Mouse (Mus musculus) MEL (cell line): Measurements from ENCODE around the gene BC035947. TPM values are rescaled to one million over a fixed set of nuclear protein-coding genes. Genes with fewer than 3 reads are reported as not detected.
"Not testable (repeated sequence)": the region's sequence is repeated elsewhere in the genome, so short reads cannot be mapped to it uniquely, and the experiment has no call there.

Experiments
- DNase-seq: peaks from one replicate; pipeline ENCODE4 v3.0.0; 2011; ENCODE audit warnings: low read depth, low spot score
- H3K27ac ChIP-seq: 2 replicates; pipeline ENCODE4 v1.5.1; 2012; ENCODE audit warnings: low read depth, mild to moderate bottlenecking, control low read depth, low read length, moderate library complexity; ENCODE audit not compliant: control insufficient read depth
- H3K27me3 ChIP-seq, 2 experiments: fragments of 150-350 bp in 1 of 2; sonication (generic) in 1 of 2; 2 replicates each; pipeline ENCODE4 v1.6.1; 2012; ENCODE audit warnings: low read length in 2 of 2, mild to moderate bottlenecking in 2 of 2, improper control_type of control experiment in 1 of 2, moderate library complexity in 1 of 2; ENCODE audit not compliant: insufficient read depth in 2 of 2, control insufficient read depth in 1 of 2
- H3K36me3 ChIP-seq, 2 experiments: 2 replicates each; pipeline ENCODE4 v1.6.1; 2012 to 2014; ENCODE audit warnings: low read length in 2 of 2, improper control_type of control experiment in 1 of 2, inconsistent platforms in 1 of 2, mild to moderate bottlenecking in 1 of 2; ENCODE audit not compliant: insufficient read depth in 2 of 2, control insufficient read depth in 1 of 2
- H3K4me1 ChIP-seq, 2 experiments: fragments of 150-350 bp in 1 of 2; sonication (generic) in 1 of 2; 2 replicates each; pipeline ENCODE4 v1.6.1; 2012; ENCODE audit warnings: low read length in 2 of 2, improper control_type of control experiment in 1 of 2, mild to moderate bottlenecking in 1 of 2; ENCODE audit not compliant: insufficient read depth in 2 of 2, control insufficient read depth in 1 of 2
- H3K4me3 ChIP-seq, 2 experiments: fragments of 150-350 bp in 1 of 2; sonication (generic) in 1 of 2; 2 replicates each; pipeline ENCODE4 v1.5.1; 2012; ENCODE audit warnings: low read depth in 2 of 2, low read length in 2 of 2, mild to moderate bottlenecking in 2 of 2, moderate library complexity in 2 of 2, control low read depth in 1 of 2, improper control_type of control experiment in 1 of 2; ENCODE audit not compliant: control insufficient read depth in 1 of 2, insufficient read depth in 1 of 2
- H3K79me2 ChIP-seq: 2 replicates; pipeline ENCODE4 v1.6.1; 2012; ENCODE audit warnings: mild to moderate bottlenecking, low read length, moderate library complexity; ENCODE audit not compliant: control insufficient read depth, poor library complexity, insufficient read depth
- H3K9ac ChIP-seq: 2 replicates; pipeline ENCODE4 v1.6.1; 2012; ENCODE audit warnings: low read depth, mild to moderate bottlenecking, control low read depth, low read length, moderate library complexity; ENCODE audit not compliant: control insufficient read depth, poor library complexity, severe bottlenecking
- H3K9me3 ChIP-seq: fragments of 150-350 bp; sonication (generic); replicated peaks from 2 replicates; pipeline ENCODE4 v1.6.1; 2012; ENCODE audit warnings: mild to moderate bottlenecking, low read length, improper control_type of control experiment, moderate library complexity; ENCODE audit not compliant: insufficient read depth
- BHLHE40 ChIP-seq: IDR thresholded peaks from 2 replicates; pipeline ENCODE4 v1.6.1; 2012; ENCODE audit warnings: low read depth, mild to moderate bottlenecking, inconsistent platforms, low read length, improper control_type of control experiment, borderline replicate concordance
- CTCF ChIP-seq, 3 experiments: IDR thresholded peaks in 2 of 3; conservative IDR thresholded peaks in 1 of 3; 2 replicates each; pipeline ENCODE4 v1.5.1; 2011 to 2012; ENCODE audit warnings: low read length in 3 of 3, low read depth in 2 of 3, mild to moderate bottlenecking in 2 of 3, improper control_type of control experiment in 1 of 3, inconsistent platforms in 1 of 3, mixed read lengths in 1 of 3, moderate library complexity in 1 of 3; ENCODE audit not compliant: control insufficient read depth in 1 of 3, insufficient read depth in 1 of 3, poor library complexity in 1 of 3, severe bottlenecking in 1 of 3
- E2F4 ChIP-seq: IDR thresholded peaks from 2 replicates; pipeline ENCODE4 v1.6.1; 2011; ENCODE audit warnings: low read depth, low read length, improper control_type of control experiment, borderline replicate concordance
- ELF1 ChIP-seq: IDR thresholded peaks from 2 replicates; pipeline ENCODE4 v1.6.1; 2014; ENCODE audit warnings: low read depth, mild to moderate bottlenecking, inconsistent platforms, low read length, improper control_type of control experiment, moderate library complexity
- EP300 ChIP-seq, 2 experiments: IDR thresholded peaks; 2 replicates each; pipeline ENCODE4 v1.6.1; 2011; ENCODE audit warnings: improper control_type of control experiment in 2 of 2, low read length in 2 of 2, low read depth in 1 of 2, mild to moderate bottlenecking in 1 of 2
- ETS1 ChIP-seq: IDR thresholded peaks from 2 replicates; pipeline ENCODE4 v1.6.1; 2012; ENCODE audit warnings: low read depth, mild to moderate bottlenecking, inconsistent platforms, low read length, improper control_type of control experiment, moderate library complexity
- GABPA ChIP-seq: IDR thresholded peaks from 2 replicates; pipeline ENCODE4 v1.6.1; 2012; ENCODE audit warnings: low read depth, mild to moderate bottlenecking, inconsistent platforms, low read length, improper control_type of control experiment, moderate library complexity
- GATA1 ChIP-seq: IDR thresholded peaks from 2 replicates; pipeline ENCODE4 v1.6.1; 2011; ENCODE audit warnings: low read depth, low read length, improper control_type of control experiment
- HCFC1 ChIP-seq: IDR thresholded peaks from 2 replicates; pipeline ENCODE4 v1.6.1; 2012; ENCODE audit warnings: low read depth, mild to moderate bottlenecking, inconsistent platforms, low read length, improper control_type of control experiment, moderate library complexity
- KAT2A ChIP-seq: conservative IDR thresholded peaks from 2 replicates; pipeline ENCODE4 v1.6.1; 2012; ENCODE audit warnings: low read depth, low read length, improper control_type of control experiment, inconsistent platforms
- MAFK ChIP-seq: IDR thresholded peaks from 2 replicates; pipeline ENCODE4 v1.6.1; 2011; ENCODE audit warnings: low read depth, mild to moderate bottlenecking, low read length, improper control_type of control experiment, borderline replicate concordance
- MAX ChIP-seq: IDR thresholded peaks from 2 replicates; pipeline ENCODE4 v1.6.1; 2011; ENCODE audit warnings: low read length, improper control_type of control experiment
- MYB ChIP-seq: IDR thresholded peaks from 2 replicates; pipeline ENCODE4 v1.6.1; 2011; ENCODE audit warnings: mild to moderate bottlenecking, low read depth, low read length, improper control_type of control experiment
- NELFE ChIP-seq: IDR thresholded peaks from 2 replicates; pipeline ENCODE4 v1.6.1; 2011; ENCODE audit warnings: low read depth, low read length, improper control_type of control experiment
- NRF1 ChIP-seq: IDR thresholded peaks from 2 replicates; pipeline ENCODE4 v1.6.1; 2014; ENCODE audit warnings: low read depth, mild to moderate bottlenecking, inconsistent platforms, low read length, improper control_type of control experiment, moderate library complexity; ENCODE audit not compliant: poor library complexity, insufficient read depth, severe bottlenecking
- POLR2A ChIP-seq, 2 experiments: IDR thresholded peaks; 2 replicates each; pipeline ENCODE4 v1.6.1; 2011 to 2012; ENCODE audit warnings: low read length in 2 of 2, mild to moderate bottlenecking in 2 of 2, control low read depth in 1 of 2, improper control_type of control experiment in 1 of 2, low read depth in 1 of 2, moderate library complexity in 1 of 2; ENCODE audit not compliant: control insufficient read depth in 1 of 2, insufficient read depth in 1 of 2, poor library complexity in 1 of 2
- RAD21 ChIP-seq: IDR thresholded peaks from 2 replicates; pipeline ENCODE4 v1.6.1; 2011; ENCODE audit warnings: mild to moderate bottlenecking, low read depth, low read length, improper control_type of control experiment
- SIN3A ChIP-seq: IDR thresholded peaks from 2 replicates; pipeline ENCODE4 v1.6.1; 2012; ENCODE audit warnings: low read length, improper control_type of control experiment, inconsistent platforms
- TBP ChIP-seq: IDR thresholded peaks from 2 replicates; pipeline ENCODE4 v1.8.0; 2011; ENCODE audit warnings: low read depth, low read length, improper control_type of control experiment
- TCF12 ChIP-seq: IDR thresholded peaks from 2 replicates; pipeline ENCODE4 v1.6.1; 2014; ENCODE audit warnings: low read depth, mild to moderate bottlenecking, inconsistent platforms, low read length, improper control_type of control experiment, moderate library complexity
- UBTF ChIP-seq: IDR thresholded peaks from 2 replicates; pipeline ENCODE4 v1.6.1; 2012; ENCODE audit warnings: low read depth, mild to moderate bottlenecking, inconsistent platforms, low read length, improper control_type of control experiment, moderate library complexity, borderline replicate concordance; ENCODE audit not compliant: insufficient read depth
- USF2 ChIP-seq, 2 experiments: IDR thresholded peaks; 2 replicates each; pipeline ENCODE4 v1.6.1; 2011 to 2012; ENCODE audit warnings: improper control_type of control experiment in 2 of 2, low read length in 2 of 2, borderline replicate concordance in 1 of 2, inconsistent platforms in 1 of 2, low read depth in 1 of 2, mild to moderate bottlenecking in 1 of 2; ENCODE audit not compliant: insufficient read depth in 1 of 2
- ZC3H11A ChIP-seq: IDR thresholded peaks from 2 replicates; pipeline ENCODE4 v1.6.1; 2012; ENCODE audit warnings: low read depth, mild to moderate bottlenecking, inconsistent platforms, low read length, improper control_type of control experiment
- ZMIZ1 ChIP-seq: IDR thresholded peaks from 2 replicates; pipeline ENCODE4 v1.6.1; 2012; ENCODE audit warnings: low read depth, mild to moderate bottlenecking, inconsistent platforms, low read length, improper control_type of control experiment, moderate library complexity
- polyA plus RNA-seq, 2 experiments: library from polyadenylated mRNA; stranded (reverse) in 1 of 2; unstranded in 1 of 2; fragments of >175 nt in 1 of 2; fragments of >200 nt in 1 of 2; gene quantifications; 2 replicates each; pipeline versions ENCODE4 v1.2.1 to v1.2.4; 2012; ENCODE audit warnings: low replicate concordance in 2 of 2, low read depth in 1 of 2; ENCODE audit not compliant: insufficient read length in 2 of 2, insufficient read depth in 1 of 2, missing spikeins in 1 of 2
- total RNA-seq: library from RNA; depleted of rRNA; stranded (reverse); fragments of 300-350 nt; gene quantifications from 2 replicates; pipeline ENCODE4 v1.2.3, GENCODE M21; 2012

The BC035947 gene
- total and polyA plus RNA-seq, 3 experiments, result not detected

- TF ChIP-seq KAT2A (no peak), GABPA (no peak), ZC3H11A (no peak), MYB (no peak), MAX (no peak), SIN3A (no peak), MAFK (no peak), ZMIZ1 (no peak), BHLHE40 (no peak), POLR2A (IDR thresholded peaks at IDR 0.05; ENCODE audit: control insufficient read depth in 1 of 2, insufficient read depth in 1 of 2, low read depth in 1 of 2, low read length in 2 of 2, poor library complexity in 1 of 2) (no peak)
- Histone ChIP-seq H3K9ac (no peak overlapping the region), H3K27ac (no peak overlapping the region), H3K36me3 (no peaks in the 10 kb centered on the region), H3K79me2 (no peaks in the 10 kb centered on the region), H3K4me1 (no peaks in the 10 kb centered on the region), H3K4me3 (no peak overlapping the region), H3K9me3 (no peaks in the 10 kb centered on the region), H3K27me3 (no peaks in the 10 kb centered on the region)
- no peak for DNase-seq
Observed at GRCm38 (mm10) chr1:78507137-78507536, 4.8 kb downstream of the BC035947 start.

- DNase-seq, result no peak
- Histone ChIP-seq H3K27ac (no peak overlapping the region), H3K4me3 (no peak overlapping the region), H3K27me3 (no peaks in the 10 kb centered on the region), H3K9ac (no peak overlapping the region), H3K79me2 (no peaks in the 10 kb centered on the region), H3K36me3 (no peaks in the 10 kb centered on the region), H3K4me1 (no peaks in the 10 kb centered on the region), H3K9me3 (no peaks in the 10 kb centered on the region)
- TF ChIP-seq E2F4 (no peak), USF2 (IDR thresholded peaks at IDR 0.05; ENCODE audit: borderline replicate concordance in 1 of 2, insufficient read depth in 1 of 2, low read depth in 1 of 2, low read length in 2 of 2) (no peak), CTCF (IDR thresholded peaks at IDR 0.05 in 2 of 3, conservative IDR thresholded peaks at IDR 0.05 in 1 of 3; ENCODE audit: control insufficient read depth in 1 of 3, insufficient read depth in 1 of 3, low read depth in 2 of 3, low read length in 3 of 3, poor library complexity in 1 of 3, severe bottlenecking in 1 of 3) (no peak), ELF1 (no peak), NELFE (no peak), RAD21 (no peak), ETS1 (no peak), EP300 (IDR thresholded peaks at IDR 0.05; ENCODE audit: low read depth in 1 of 2, low read length in 2 of 2) (no peak), UBTF (no peak), TCF12 (no peak), HCFC1 (no peak), GATA1 (no peak), ZMIZ1 (no peak), TBP (no peak), NRF1 (no peak), POLR2A (IDR thresholded peaks at IDR 0.05; ENCODE audit: control insufficient read depth in 1 of 2, insufficient read depth in 1 of 2, low read depth in 1 of 2, low read length in 2 of 2, poor library complexity in 1 of 2) (no peak)
Observed at GRCm38 (mm10) chr1:78502527-78502926, 9.4 kb downstream of the BC035947 start.

GRCm38 (mm10) chr1:78501856-78502255, 10.1 kb downstream of the BC035947 start:
- not testable (repeated sequence) for H3K36me3 ChIP-seq, H3K27me3 ChIP-seq, H3K9me3 ChIP-seq, H3K27ac ChIP-seq, H3K4me3 ChIP-seq, DNase-seq, H3K9ac ChIP-seq, H3K79me2 ChIP-seq, H3K4me1 ChIP-seq
